Mouse (Mus musculus): ENCODE data around the gene Atxn10. TPM values are rescaled to one million over a fixed set of nuclear protein-coding genes. Genes with fewer than 3 reads are reported as not detected.

Atxn10 gene
- polyA plus RNA-seq (2015; fragmentation: Nextera tagmentation; extraction: Ambion mirVana) = 323 and 325 TPM in 2 replicates

GRCm38 (mm10) chr15:85335671-85336300 is at the start of gene Atxn10:
Atxn10 (plus strand) TSS chr15:85336245.
- H3K27ac ChIP-seq (ENCODE audit: low read length) = peak within 1 kb of the TSS; percentile 99
- H3K27me3 ChIP-seq (ENCODE audit: control insufficient read depth, insufficient read depth, low read depth, low read length) = no peaks in the 10 kb centered on the region
- H3K9ac ChIP-seq (ENCODE audit: low read length) = peak within 1 kb of the TSS; percentile 96
- no peaks in the 10 kb centered on the region for H3K9me3 ChIP-seq (ENCODE audit: control insufficient read depth, low read length)
- peak within 1 kb of the TSS; percentile 84 for H3K4me2 ChIP-seq (ENCODE audit: low read depth, low read length)
- ATAC-seq (ENCODE audit: low read depth) = 0 out of 2 replicates have a peak, but pooled peaks have one; percentile 1
- peak within 1 kb of the TSS; percentile 99 for H3K4me3 ChIP-seq (ENCODE audit: low read length)
- peaks cover 11% of the 10 kb centered on the region for H3K4me1 ChIP-seq (replicated peaks; ENCODE audit: control insufficient read depth, insufficient read depth, low read length)
- no peaks in the 10 kb centered on the region for H3K36me3 ChIP-seq (ENCODE audit: control insufficient read depth, insufficient read depth, low read length)
- 12% methylated on average over 15 of the region's 19 CpGs for WGBS

- Histone ChIP-seq H3K4me1 (replicated peaks; ENCODE audit: control insufficient read depth, insufficient read depth, low read length) (peaks cover 15% of the 10 kb centered on the region), H3K9me3 (ENCODE audit: control insufficient read depth, low read length) (no peaks in the 10 kb centered on the region), H3K9ac (ENCODE audit: low read length) (no peak overlapping the region), H3K4me3 (ENCODE audit: low read length) (no peak overlapping the region), H3K36me3 (ENCODE audit: control insufficient read depth, insufficient read depth, low read length) (no peaks in the 10 kb centered on the region), H3K4me2 (ENCODE audit: low read depth, low read length) (no peak overlapping the region), H3K27ac (ENCODE audit: low read length) (no peak overlapping the region), H3K27me3 (ENCODE audit: control insufficient read depth, insufficient read depth, low read depth, low read length) (no peaks in the 10 kb centered on the region)
- WGBS = 67% methylated on average over 3 of the region's 3 CpGs
- no peak for ATAC-seq (ENCODE audit: low read depth)
Observed at GRCm38 (mm10) chr15:85294632-85295031, 41.4 kb upstream of the Atxn10 start.

- Histone ChIP-seq H3K27ac (ENCODE audit: low read length) (no peak overlapping the region), H3K9ac (ENCODE audit: low read length) (no peak overlapping the region)
Observed at GRCm38 (mm10) chr15:85295544-85295943, 40.5 kb upstream of the Atxn10 start.

GRCm38 (mm10) chr15:85295977-85296376 is 40.1 kb upstream of the Atxn10 start:
- no peak for ATAC-seq (ENCODE audit: low read depth)
- H3K4me2 ChIP-seq (ENCODE audit: low read depth, low read length) = no peak overlapping the region
- no peaks in the 10 kb centered on the region for H3K9me3 ChIP-seq (ENCODE audit: control insufficient read depth, low read length)
- no peaks in the 10 kb centered on the region for H3K36me3 ChIP-seq (ENCODE audit: control insufficient read depth, insufficient read depth, low read length)
- H3K27ac ChIP-seq (ENCODE audit: low read length) = no peak overlapping the region
- no peak overlapping the region for H3K4me3 ChIP-seq (ENCODE audit: low read length)
- H3K27me3 ChIP-seq (ENCODE audit: control insufficient read depth, insufficient read depth, low read depth, low read length) = no peaks in the 10 kb centered on the region
- no peak overlapping the region for H3K9ac ChIP-seq (ENCODE audit: low read length)
- WGBS = 49% methylated on average over 2 of the region's 2 CpGs
- peaks cover 15% of the 10 kb centered on the region for H3K4me1 ChIP-seq (replicated peaks; ENCODE audit: control insufficient read depth, insufficient read depth, low read length)

More at GRCm38 (mm10) chr15:85295544-85295943, 40.5 kb upstream of the Atxn10 start:
- no peak overlapping the region for H3K4me3 ChIP-seq (ENCODE audit: low read length)
- H3K36me3 ChIP-seq (ENCODE audit: control insufficient read depth, insufficient read depth, low read length) = no peaks in the 10 kb centered on the region
- no peak for ATAC-seq (ENCODE audit: low read depth)
- 48% methylated on average over 8 of the region's 8 CpGs for WGBS
- peaks cover 15% of the 10 kb centered on the region for H3K4me1 ChIP-seq (replicated peaks; ENCODE audit: control insufficient read depth, insufficient read depth, low read length)
- no peaks in the 10 kb centered on the region for H3K27me3 ChIP-seq (ENCODE audit: control insufficient read depth, insufficient read depth, low read depth, low read length)
- no peaks in the 10 kb centered on the region for H3K9me3 ChIP-seq (ENCODE audit: control insufficient read depth, low read length)
- H3K4me2 ChIP-seq (ENCODE audit: low read depth, low read length) = no peak overlapping the region

GRCm38 (mm10) chr15:85296538-85296937 is 39.5 kb upstream of the Atxn10 start:
- H3K9me3 ChIP-seq (ENCODE audit: control insufficient read depth, low read length) = no peaks in the 10 kb centered on the region
- H3K4me2 ChIP-seq (ENCODE audit: low read depth, low read length) = no peak overlapping the region
- no peaks in the 10 kb centered on the region for H3K27me3 ChIP-seq (ENCODE audit: control insufficient read depth, insufficient read depth, low read depth, low read length)
- H3K27ac ChIP-seq (ENCODE audit: low read length) = no peak overlapping the region
- no peak for ATAC-seq (ENCODE audit: low read depth)
- 50% methylated on average over 3 of the region's 3 CpGs for WGBS
- H3K36me3 ChIP-seq (ENCODE audit: control insufficient read depth, insufficient read depth, low read length) = no peaks in the 10 kb centered on the region
- peaks cover 15% of the 10 kb centered on the region for H3K4me1 ChIP-seq (replicated peaks; ENCODE audit: control insufficient read depth, insufficient read depth, low read length)
- no peak overlapping the region for H3K4me3 ChIP-seq (ENCODE audit: low read length)
- no peak overlapping the region for H3K9ac ChIP-seq (ENCODE audit: low read length)

- ATAC-seq (ENCODE audit: low read depth) = peak; percentile 75
- no peaks in the 10 kb centered on the region for H3K36me3 ChIP-seq (ENCODE audit: control insufficient read depth, insufficient read depth, low read length)
- H3K4me1 ChIP-seq (replicated peaks; ENCODE audit: control insufficient read depth, insufficient read depth, low read length) = peaks cover 15% of the 10 kb centered on the region
- no peaks in the 10 kb centered on the region for H3K9me3 ChIP-seq (ENCODE audit: control insufficient read depth, low read length)
- H3K9ac ChIP-seq (ENCODE audit: low read length) = 0 out of 2 replicates have a peak overlapping the region, but pooled peaks have one; percentile 41
- peak overlapping the region; percentile 86 for H3K27ac ChIP-seq (ENCODE audit: low read length)
- H3K4me3 ChIP-seq (ENCODE audit: low read length) = peak overlapping the region; percentile 36
- peak overlapping the region; percentile 57 for H3K4me2 ChIP-seq (ENCODE audit: low read depth, low read length)
- WGBS = 23% methylated on average over 17 of the region's 17 CpGs
- H3K27me3 ChIP-seq (ENCODE audit: control insufficient read depth, insufficient read depth, low read depth, low read length) = no peaks in the 10 kb centered on the region
Observed at GRCm38 (mm10) chr15:85298167-85298781, 37.8 kb upstream of the Atxn10 start.

GRCm38 (mm10) chr15:85298946-85299345 is 37.1 kb upstream of the Atxn10 start:
- H3K36me3 ChIP-seq (ENCODE audit: control insufficient read depth, insufficient read depth, low read length) = no peaks in the 10 kb centered on the region
- 0 out of 2 replicates have a peak overlapping the region, but pooled peaks have one; percentile 2 for H3K9ac ChIP-seq (ENCODE audit: low read length)
- H3K4me1 ChIP-seq (replicated peaks; ENCODE audit: control insufficient read depth, insufficient read depth, low read length) = peaks cover 15% of the 10 kb centered on the region
- 68% methylated on average over 9 of the region's 9 CpGs for WGBS
- no peak overlapping the region for H3K4me3 ChIP-seq (ENCODE audit: low read length)
- ATAC-seq (ENCODE audit: low read depth) = peak; percentile 9; the same call in 1 of the 2 replicates
- H3K27me3 ChIP-seq (ENCODE audit: control insufficient read depth, insufficient read depth, low read depth, low read length) = no peaks in the 10 kb centered on the region
- no peak overlapping the region for H3K4me2 ChIP-seq (ENCODE audit: low read depth, low read length)
- peak overlapping the region; percentile 86 for H3K27ac ChIP-seq (ENCODE audit: low read length)
- H3K9me3 ChIP-seq (ENCODE audit: control insufficient read depth, low read length) = no peaks in the 10 kb centered on the region

GRCm38 (mm10) chr15:85303241-85303640 is 32.8 kb upstream of the Atxn10 start:
- no peak overlapping the region for H3K27ac ChIP-seq (ENCODE audit: low read length)
- H3K9ac ChIP-seq (ENCODE audit: low read length) = no peak overlapping the region
- H3K9me3 ChIP-seq (ENCODE audit: control insufficient read depth, low read length) = 0 out of 2 replicates have a peak, but pooled peaks cover 3% of the 10 kb centered on the region
- WGBS = 77% methylated on average over 4 of the region's 4 CpGs
- no peaks in the 10 kb centered on the region for H3K36me3 ChIP-seq (ENCODE audit: control insufficient read depth, insufficient read depth, low read length)
- ATAC-seq (ENCODE audit: low read depth) = no peak
- H3K4me3 ChIP-seq (ENCODE audit: low read length) = no peak overlapping the region
- H3K27me3 ChIP-seq (ENCODE audit: control insufficient read depth, insufficient read depth, low read depth, low read length) = no peaks in the 10 kb centered on the region
- peaks cover 4% of the 10 kb centered on the region for H3K4me1 ChIP-seq (replicated peaks; ENCODE audit: control insufficient read depth, insufficient read depth, low read length)
- H3K4me2 ChIP-seq (ENCODE audit: low read depth, low read length) = no peak overlapping the region

GRCm38 (mm10) chr15:85303976-85304375 is 32.1 kb upstream of the Atxn10 start:
- Histone ChIP-seq H3K9ac (ENCODE audit: low read length) (no peak overlapping the region), H3K4me2 (ENCODE audit: low read depth, low read length) (no peak overlapping the region), H3K9me3 (ENCODE audit: control insufficient read depth, low read length) (0 out of 2 replicates have a peak, but pooled peaks cover 3% of the 10 kb centered on the region), H3K27me3 (ENCODE audit: control insufficient read depth, insufficient read depth, low read depth, low read length) (no peaks in the 10 kb centered on the region), H3K36me3 (ENCODE audit: control insufficient read depth, insufficient read depth, low read length) (no peaks in the 10 kb centered on the region), H3K4me1 (replicated peaks; ENCODE audit: control insufficient read depth, insufficient read depth, low read length) (no peaks in the 10 kb centered on the region), H3K4me3 (ENCODE audit: low read length) (no peak overlapping the region), H3K27ac (ENCODE audit: low read length) (no peak overlapping the region)
- no peak for ATAC-seq (ENCODE audit: low read depth)
- 89% methylated on average over 4 of the region's 4 CpGs for WGBS

Data from lung, embryonic 16.5 days (tissue).